Mouse (Mus musculus) T-helper 1 cell (primary cell): ENCODE measurements around the gene Stmn1.
"Not testable (repeated sequence)": the region's sequence is repeated elsewhere in the genome, so short reads cannot be mapped to it uniquely, and the experiment has no call there.

Source experiments
- in situ Hi-C: fragments of 300-600 bp; cut with MboI, MseI; formaldehyde crosslinking; loops from one replicate; pipeline ENCODE4 v1.15.1; 2025; ENCODE audit warnings: high pct_unique_total_duplicates

Stmn1 gene

DNA sequence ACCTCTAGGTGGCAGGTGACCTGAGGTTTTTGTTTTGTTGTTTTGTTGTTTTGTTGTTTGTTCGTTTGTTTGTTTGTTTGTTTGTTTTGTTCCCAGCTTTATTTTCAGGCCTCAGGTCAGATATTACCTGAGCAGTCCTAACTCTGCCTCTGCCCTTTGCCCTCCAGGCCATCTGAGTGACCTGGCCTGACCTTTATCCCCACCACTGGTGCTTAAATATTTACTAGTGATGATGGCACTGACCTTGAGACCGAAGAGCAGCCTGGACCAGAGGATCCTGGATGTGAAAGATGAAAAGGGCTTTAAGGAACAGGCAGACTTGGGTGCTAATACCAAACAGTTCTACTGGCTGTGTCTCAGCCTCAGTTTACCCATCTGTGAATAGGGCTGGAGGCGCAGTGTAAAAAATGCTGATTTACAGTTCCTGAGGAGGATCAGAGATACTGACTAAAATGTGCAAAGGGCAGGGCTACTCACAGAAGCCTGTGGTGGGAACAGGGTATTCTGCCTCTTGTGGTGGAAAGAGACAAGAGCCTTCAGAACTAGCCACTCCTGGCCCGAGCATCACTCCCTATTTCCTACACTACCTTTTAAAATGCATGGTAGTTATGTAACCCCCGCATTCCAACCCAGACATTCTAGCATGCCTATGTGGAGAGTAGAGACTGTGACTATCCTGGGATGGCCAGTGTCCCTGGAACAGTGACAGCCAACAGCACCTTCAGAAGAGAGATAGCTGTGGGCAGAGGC lies 17.2 kb downstream of the Stmn1 start:
- in situ Hi-C loops, result no loop called here

DNA sequence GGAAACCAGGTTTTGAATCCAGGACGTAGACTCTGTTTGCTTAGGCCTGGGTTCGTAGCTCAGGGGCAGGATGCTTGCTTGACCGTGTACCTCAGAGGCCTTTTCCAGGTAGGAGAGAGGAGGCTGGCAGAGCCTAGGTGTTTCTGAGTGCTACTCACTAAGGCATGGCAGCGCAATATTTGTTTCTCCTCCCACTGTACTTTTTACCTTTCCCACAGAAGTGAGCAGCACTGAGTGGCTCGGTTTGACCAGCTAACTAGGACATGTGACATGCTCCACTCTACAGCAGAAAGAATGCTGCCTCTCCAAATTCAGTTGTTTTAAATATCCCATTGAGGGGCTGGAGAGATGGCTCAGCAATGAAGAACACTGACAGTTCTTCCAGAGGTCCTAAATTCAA lies 20.1 kb downstream of the Stmn1 start:
- in situ Hi-C loops, result no loop called here

DNA sequence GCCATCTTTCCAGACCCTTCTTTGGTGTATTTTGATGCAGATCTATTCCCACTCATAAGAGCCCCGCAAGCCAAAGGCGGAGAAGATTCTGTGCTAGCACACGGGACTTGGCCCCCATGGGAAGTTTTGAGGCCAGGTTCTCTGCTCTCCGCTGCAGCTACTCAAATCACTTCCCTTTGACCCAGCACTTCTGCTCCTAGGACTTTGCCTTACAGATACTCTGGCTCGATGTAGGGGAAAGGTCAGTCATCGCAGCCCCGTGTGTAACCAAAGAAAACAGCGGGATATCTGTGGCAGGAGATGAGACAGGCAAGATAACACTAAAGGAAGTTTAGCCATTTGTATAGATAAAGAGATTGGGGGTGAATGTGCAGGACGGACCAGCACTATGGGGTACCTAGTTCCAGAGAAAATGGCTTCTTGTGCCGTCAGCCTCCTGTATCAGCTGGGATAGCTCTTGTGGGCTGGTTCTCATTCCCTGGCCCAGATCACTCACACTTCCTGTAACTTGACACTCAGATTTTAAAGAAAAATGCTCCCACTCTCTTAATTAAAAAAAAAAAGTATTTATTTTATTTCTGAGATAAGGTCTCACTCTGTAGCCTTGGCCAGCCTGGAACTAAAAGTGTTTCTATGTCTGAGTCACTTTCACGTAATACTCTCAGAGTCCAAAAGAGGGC lies 22.0 kb downstream of the Stmn1 start:
- in situ Hi-C loops, result no loop called here

DNA sequence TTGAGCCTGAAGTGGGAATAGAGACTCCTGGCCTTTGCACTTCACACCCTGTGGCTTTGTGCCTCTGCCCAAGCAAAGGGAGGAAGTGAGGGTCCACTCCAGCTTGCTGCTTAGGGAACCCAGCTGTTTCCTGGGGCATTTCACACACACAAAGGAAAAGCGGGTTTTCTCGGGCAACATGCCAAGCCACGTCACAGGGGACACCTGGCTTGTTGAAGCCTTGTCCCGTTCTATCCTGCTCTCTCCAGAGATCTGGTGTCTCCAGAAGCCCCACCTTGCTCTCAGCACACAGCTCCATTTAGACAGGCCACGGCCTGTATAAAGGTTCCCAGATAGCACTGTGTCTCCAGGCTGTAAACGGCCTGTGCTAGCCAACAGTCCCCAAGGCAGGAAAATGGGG lies 23.6 kb downstream of the Stmn1 start:
- in situ Hi-C loops, result no loop called here

DNA sequence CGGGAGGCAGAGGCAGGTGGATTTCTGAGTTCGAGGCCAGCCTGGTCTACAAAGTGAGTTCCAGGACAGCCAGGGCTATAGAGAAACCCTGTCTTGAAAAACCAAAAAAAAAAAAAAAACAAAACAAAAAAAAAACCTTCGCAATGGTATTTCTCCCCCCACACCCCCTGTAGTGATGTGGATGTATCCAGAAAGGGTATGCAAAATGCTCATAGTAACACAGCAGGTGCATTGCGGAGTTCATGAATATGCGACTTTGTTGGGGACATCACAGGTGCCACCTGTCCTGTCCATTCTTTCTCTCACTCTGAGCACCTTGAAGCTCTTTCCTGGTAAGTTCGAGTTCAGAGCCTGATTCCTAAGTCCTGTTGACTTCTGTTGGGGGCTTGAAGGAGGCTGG lies 26.0 kb downstream of the Stmn1 start:
- in situ Hi-C loops, result not testable (repeated sequence)

DNA sequence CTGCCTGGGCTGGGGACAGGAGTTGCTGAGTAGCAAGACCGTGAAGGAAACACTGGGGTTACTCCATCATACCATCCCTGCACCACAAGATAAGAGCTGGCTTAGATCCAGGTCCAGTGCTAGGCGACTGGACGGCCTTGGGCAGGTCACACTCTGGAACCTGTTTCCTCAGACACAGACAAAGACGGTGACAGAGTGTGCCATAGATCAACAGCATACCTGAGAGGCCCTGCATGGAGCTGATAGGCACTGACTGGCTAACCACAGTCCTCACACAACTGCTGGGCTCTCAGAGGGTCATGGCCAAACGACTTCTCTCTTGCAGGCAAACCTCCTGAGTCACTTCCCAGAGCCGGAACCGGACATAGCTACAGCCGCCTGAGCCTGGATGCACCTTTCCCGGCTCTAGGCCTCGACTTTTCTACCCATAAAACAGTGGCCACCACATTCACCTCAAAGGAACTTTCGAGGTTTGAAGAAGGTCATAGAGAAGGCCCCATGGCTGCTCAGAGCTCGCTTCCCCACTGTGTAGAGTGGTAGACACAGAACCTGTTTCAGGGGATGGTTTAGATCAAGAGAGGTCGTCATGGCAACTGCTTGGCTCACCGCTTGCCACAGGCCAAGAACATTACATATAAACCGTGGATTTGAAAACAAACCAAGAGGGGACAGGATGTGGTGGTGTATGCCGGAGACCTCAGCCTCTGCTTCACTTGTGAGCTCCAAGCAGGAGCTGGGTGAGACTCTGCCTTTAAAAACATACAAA lies 26.8 kb downstream of the Stmn1 start:
- in situ Hi-C loops, result no loop called here

DNA sequence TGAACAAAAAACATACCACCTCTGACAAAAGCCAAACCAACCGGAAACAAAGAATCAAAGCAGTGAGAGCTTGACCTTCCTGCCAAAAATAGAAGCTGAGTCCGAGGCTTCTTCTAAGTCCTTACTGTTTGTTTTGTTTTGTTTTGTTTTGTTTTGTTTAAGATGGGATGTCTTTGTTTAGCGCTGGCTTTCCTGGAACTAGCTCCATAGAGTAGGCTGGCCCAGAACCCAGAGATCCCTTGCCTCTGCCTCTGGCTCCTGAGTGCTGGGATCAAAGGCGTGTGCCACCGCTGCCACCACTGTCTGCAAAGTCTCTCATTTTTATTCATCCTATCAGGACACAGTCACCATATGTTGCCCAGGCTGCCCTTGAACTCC lies 27.4 kb downstream of the Stmn1 start:
- in situ Hi-C loops, result no loop called here

DNA sequence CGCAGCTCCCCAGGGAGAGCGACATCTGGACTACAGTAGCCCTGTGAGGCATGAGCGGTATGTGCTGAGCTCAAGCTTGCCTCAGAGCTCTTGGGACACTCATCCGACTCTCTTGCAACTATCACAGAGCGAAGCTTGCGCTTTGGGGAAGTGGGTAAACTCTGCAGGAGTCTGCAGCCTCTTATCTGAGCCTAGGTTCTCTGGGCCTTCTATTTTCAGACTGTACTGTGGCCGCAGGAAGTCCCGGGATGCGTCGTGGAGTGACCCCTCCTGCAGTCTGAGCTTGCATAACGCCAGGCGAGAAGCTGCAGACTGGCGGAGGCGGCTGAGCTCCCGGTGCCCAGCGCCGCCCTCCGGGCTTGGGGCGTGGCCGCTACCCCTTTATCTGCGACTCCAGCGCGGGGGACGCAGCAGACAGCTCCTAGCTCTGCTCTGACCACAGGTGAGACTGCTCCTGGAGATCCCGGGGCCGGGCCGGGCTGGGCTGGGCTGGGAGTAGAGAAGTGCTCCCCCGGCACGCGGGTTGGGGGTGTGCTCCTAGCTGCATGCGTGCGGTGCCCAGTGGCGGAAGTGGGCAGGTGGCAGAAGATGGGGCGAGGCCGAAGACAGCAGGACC lies 28.6 kb downstream of the Stmn1 start, which contains the start of gene Paqr7:
Gene Paqr7, plus strand, starts transcription at position 103 of the 616 bp plus-strand sequence.
- in situ Hi-C loops, result no loop called here

DNA sequence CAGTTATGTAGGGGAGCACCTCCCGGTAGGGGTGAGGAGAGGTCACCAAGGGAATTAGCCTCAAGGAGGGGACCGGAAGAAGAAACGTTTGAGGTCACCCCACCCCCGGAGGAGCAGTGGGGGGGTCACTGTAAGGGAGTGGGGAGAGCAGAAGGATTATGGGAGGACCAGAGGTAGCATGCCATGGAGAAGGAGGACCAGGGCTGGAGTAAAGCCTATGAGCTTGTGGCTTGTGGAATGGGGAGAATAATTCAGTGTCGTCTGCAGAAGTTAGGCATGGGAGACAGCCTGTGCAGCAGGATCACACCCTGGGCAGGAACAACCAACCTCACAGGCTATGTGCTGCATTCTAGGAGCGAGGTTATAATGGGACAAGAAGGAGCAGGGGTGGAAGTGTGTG lies 29.1 kb downstream of the Stmn1 start:
- in situ Hi-C loops, result no loop called here

DNA sequence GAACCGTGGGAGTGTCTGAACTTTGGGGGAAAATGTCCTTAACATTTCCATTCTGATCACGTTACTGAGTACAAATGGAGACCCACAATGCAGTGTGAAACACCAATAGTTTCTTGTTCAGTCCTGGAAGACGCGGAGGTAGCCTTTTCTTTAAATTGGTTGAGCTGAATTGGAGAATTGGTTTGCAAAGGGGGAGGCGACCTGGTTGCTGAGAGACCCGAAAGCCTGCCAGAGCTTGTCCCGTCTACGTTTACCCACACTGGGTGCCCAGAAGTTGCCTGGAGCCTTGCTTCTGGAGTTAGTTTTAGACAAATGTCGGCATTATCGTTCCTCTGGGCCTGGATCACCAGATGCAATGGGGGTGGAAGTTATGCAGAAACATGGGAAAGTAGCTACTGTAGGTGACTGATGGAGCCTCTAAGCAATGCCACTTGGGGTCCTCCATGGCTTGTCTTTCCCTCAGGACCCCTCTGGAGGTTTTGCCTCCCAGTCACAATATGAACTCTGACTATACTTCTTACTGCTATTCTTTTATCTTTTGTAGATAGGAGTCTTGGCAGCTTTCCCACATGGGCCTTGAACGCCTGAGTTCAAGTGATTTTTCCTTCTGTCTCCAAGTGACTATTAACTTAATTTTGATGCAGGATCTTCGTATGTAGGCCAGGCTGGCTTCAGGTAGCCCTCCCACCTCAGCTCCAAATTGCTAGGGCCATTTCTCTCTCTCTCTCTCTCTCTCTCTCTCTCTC lies 30.0 kb downstream of the Stmn1 start:
- in situ Hi-C loops, result no loop called here

DNA sequence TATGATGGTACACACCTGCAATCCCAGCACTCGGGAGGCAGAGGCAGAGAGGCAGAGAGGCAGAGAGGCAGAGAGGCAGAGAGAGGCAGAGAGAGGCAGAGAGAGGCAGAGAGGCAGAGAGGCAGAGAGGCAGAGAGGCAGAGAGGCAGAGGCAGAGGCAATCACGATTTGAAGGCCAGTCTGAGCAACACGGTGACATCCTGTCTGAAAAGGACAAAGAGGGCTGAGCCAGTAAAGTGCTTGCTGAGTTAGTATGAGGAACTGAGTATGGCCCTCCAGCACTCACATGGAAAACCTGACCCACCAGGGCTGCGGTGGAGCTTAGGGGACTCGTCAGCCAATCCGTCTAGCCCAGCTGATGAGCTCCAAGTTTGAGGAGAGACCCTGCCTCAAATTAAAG lies 30.9 kb downstream of the Stmn1 start:
- in situ Hi-C loops, result not testable (repeated sequence)

DNA sequence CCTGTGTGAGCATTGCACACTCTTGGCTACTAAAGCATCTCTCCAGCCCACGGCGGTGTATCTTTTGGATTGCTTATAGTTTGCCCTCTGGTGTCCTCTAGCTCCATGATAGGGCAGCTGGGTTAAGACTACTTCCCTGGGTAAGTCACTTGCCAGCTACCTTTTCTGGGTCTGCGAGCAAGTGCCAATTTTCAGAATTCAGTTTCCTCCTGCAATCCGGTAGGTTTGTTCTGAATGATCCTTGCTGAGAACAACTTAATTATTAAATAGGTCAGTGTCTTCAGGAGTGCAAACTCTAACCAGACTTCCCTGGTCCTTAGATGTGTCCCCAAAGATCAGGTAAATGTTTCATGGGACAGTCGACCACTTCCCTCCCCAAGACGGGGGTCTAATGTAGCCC lies 33.0 kb downstream of the Stmn1 start:
- in situ Hi-C loops, result no loop called here

DNA sequence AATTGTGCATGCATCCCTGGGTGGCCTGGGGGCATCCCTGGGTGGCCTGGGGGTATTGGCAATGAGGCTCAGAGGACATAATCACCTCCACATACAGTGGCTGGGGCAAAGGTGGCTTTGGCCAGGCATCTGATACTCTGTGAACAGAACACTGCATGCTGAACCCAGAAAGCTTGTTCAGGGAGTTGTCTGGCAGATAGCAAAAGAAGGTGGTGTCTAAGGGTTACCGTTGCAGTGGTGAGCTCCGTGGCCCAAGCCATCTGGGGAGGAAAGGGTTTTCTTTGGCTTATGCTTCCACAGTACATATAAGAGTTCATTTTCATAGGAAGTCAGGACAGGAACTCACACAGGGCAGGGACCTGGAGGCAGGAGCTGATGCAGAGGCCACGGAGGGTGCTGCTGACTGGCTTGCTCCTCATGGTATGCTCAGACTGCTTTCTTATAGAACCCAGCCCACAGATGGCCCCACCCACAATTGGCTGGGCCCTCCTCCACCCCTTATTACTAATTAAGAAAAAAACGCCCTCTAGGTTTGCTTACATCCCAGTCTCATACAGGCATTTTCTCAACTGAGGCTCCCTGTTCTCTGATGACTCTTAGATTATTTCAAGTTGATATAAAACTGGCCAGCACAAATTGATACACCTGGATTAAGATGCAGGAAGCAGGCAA lies 35.7 kb downstream of the Stmn1 start:
- in situ Hi-C loops, result no loop called here

DNA sequence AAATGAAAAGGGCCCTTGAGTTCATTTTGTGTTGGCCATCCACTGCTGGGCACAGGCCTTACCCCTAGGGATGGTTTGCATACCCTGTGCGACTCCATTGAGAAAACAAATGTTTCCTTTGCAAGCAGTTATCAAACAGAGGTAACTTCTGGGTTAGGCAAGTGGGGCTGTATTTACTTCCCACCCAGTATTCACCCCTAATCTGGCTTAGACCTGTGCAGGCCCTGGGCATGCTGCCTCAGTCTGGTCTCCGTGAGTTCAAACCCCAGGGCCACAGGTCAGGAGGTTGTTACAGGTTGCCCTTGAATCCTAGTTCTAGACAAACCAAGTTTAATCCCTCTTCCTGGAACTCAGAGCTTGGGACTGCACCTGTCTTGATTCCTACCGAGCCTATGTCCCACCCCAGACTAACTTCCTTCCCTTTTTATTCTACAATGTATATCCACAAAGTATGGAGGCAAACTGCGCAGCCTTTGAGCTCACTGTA lies 37.2 kb downstream of the Stmn1 start:
- in situ Hi-C loops, result no loop called here

DNA sequence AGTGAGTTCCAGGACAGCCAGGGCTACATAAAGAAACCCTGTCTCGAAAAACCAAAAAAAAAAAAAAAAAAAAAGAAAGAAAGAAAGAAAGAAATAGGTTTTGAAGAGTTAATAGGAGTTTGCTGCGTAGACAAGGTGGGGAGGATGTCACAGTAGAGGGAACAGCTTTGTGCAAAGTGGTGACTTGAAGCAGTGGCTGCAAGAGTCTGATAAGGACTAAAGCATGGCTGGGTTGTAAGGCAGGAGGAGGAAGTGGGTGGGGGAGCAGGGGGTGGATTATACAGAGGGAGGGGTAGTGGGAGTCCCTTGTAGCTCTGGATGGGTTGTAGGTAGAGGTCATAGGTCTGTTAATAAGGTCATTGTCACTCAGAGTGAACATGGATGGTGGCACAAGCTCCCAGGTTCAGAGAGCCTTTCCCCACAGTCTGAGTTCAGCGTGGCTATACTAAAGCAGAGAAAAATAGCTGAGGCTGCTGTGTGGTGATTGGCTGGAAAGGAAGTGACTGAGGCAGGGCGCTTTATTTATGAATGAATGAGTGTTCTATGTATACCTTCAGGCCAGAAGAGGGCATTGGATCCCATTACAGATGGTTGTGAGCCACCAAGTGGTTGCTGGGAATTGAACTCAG lies 38.0 kb downstream of the Stmn1 start:
- in situ Hi-C loops, result no loop called here

DNA sequence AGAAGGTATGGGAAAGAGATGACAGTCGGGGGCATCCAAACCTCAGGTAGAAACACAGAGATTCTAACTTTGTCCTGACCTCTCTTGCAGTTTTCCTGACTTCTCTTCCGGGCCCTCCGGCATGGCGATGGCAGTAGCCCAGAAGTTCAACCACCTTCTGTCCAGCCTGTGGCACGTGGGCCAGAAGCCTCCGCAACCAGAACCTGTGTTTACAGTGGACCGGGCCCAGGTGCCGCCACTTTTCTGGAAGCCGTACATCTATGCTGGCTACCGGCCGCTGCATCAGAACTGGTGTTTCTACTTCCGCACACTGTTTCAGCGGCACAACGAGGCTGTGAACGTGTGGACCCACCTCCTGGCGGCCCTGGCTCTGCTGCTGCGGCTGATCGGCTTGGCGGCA lies 38.6 kb downstream of the Stmn1 start:
- in situ Hi-C loops, result no loop called here

DNA sequence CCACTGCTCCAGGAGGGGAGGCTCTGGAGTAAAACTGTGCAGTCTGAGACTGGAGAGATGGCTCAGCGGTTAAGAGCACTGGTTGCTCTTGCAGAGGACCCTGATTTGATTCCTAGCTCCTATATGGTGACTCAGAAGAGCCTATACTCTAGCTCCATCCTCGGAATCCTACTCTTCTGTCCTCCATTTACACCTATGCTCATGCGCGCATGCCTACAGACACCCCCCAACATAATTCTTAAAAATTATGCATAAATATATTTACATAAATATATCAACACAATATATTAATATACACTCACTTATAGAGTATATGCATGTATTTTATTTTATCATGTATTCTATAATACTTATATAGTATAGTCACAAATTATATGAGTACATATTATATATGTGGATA lies 42.3 kb downstream of the Stmn1 start:
- in situ Hi-C loops, result no loop called here

DNA sequence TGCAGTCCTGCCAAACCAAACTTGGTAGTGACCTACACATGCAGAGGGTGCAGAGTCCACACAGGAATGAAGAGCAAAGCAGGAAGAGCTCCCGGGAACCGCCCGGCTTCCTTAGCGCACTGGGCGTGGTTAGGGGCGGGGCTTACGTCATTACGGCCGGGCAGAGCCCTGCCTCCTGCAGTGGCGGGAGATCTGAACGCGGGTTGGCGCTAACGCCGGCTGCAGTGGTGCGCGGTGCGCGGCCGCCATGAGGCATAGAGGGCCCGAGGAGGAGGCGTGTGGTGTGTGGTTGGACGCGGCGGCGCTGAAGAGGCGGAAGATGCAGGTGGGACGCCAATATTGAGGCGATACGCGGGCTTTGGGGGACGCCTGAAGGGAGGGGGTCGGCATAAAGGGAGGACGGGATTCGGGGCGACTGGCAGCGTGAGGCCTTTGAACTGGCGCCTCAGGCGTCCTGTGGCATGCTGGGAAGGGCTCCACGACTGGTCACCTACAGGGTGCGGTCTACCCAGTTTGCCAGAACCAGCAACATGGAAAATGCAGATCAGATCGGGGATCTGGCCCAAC lies 42.8 kb downstream of the Stmn1 start, which contains the start of gene Aunip:
Gene Aunip, plus strand, starts transcription at position 155 of the 567 bp plus-strand sequence.
- in situ Hi-C loops, result no loop called here

DNA sequence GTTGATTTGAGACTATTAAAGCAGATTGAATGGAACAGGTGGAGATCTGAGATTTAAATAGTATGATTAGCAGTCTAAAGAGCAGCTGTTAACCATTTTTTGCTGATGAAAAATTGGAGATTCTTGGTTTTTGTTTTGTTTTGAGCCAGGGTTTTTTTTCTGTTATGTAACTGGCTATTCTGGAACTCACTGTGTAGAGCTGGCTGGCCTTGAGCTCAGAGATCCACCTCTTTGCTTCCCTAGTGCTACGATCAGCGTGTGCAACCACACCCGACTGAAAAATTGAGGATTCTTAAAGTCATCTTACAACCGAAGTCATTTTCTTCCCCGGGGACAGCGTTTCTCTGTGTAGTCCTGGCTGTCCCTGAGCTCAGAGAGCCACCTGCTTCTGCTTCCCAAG lies 43.6 kb downstream of the Stmn1 start:
- in situ Hi-C loops, result no loop called here

DNA sequence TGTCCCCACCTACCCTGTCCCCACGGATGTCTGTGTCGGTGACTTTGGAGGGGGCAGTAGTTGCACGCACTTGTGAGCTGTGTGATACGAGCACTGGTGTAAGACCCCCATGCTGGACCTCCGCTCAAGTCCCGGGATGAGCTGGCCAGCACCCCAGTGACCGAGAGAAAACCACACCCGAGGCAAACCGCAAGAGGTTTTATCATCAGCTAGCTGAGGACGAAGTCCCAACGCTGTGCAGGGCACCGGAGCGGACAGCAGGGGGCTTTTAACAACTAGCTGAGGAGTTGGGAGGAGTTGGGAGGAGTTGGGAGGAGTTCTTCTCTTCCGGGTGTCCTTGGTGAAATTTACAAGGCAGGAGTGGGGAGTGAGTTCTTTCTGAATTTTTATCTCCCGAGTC lies 44.7 kb downstream of the Stmn1 start:
- in situ Hi-C loops, result no loop called here
